Mouse (Mus musculus) stomach, embryonic 14.5 days (tissue): ENCODE measurements around the gene Hddc3. TPM values are rescaled to one million over a fixed set of nuclear protein-coding genes. Genes with fewer than 3 reads are reported as not detected.
"Not testable (repeated sequence)": the region's sequence is repeated elsewhere in the genome, so short reads cannot be mapped to it uniquely, and the experiment has no call there.

Experiments used
- ATAC-seq: fragments of 200-750 bp; cut with Nextera tagmentation; 2 replicates; pipeline ENCODE4 v1.8.0; 2017; ENCODE audit warnings: low read depth, moderate TSS enrichment; ENCODE audit not compliant: insufficient number of reproducible peaks, insufficient read depth, low FRiP score
- H3K27ac ChIP-seq: fragments of 300-500 bp; sonication (generic); 2 replicates; pipeline ENCODE4 v1.5.1; 2014; ENCODE audit warnings: mild to moderate bottlenecking, low read length, moderate library complexity, mixed read lengths
- H3K27me3 ChIP-seq: fragments of 300-500 bp; sonication (generic); 2 replicates; pipeline ENCODE4 v1.6.1; 2014; ENCODE audit warnings: low read length, control low read depth, mixed read lengths; ENCODE audit not compliant: control insufficient read depth, insufficient read depth
- H3K36me3 ChIP-seq: fragments of 300-500 bp; sonication (generic); 2 replicates; pipeline ENCODE4 v1.6.1; 2014; ENCODE audit warnings: mild to moderate bottlenecking, control low read depth, low read length, moderate library complexity, mixed read lengths; ENCODE audit not compliant: control insufficient read depth, insufficient read depth
- H3K4me1 ChIP-seq: fragments of 300-500 bp; sonication (generic); 2 replicates; pipeline ENCODE4 v1.6.1; 2014; ENCODE audit warnings: low read length, control low read depth, mixed read lengths; ENCODE audit not compliant: control insufficient read depth, insufficient read depth
- H3K4me2 ChIP-seq: fragments of 300-500 bp; sonication (generic); replicated peaks from 2 replicates; pipeline ENCODE4 v1.6.1; 2014; ENCODE audit warnings: low read depth, low read length, control low read depth
- H3K4me3 ChIP-seq: fragments of 300-500 bp; sonication (generic); 2 replicates; pipeline ENCODE4 v1.5.1; 2014; ENCODE audit warnings: low read depth, low read length, control low read depth
- H3K9ac ChIP-seq: fragments of 300-500 bp; sonication (generic); replicated peaks from 2 replicates; pipeline ENCODE4 v1.6.1; 2014; ENCODE audit warnings: low read depth, mild to moderate bottlenecking, control low read depth, low read length, moderate library complexity, mixed read lengths
- H3K9me3 ChIP-seq: fragments of 300-500 bp; sonication (generic); 2 replicates; pipeline ENCODE4 v1.6.1; 2016; ENCODE audit warnings: low read depth, low read length, control low read depth; ENCODE audit not compliant: control insufficient read depth
- WGBS: fragments of 180-500 bp; shearing (Covaris S2); extraction: QIAGEN DNeasy Blood & Tissue Kit; methylation state at CpG from one replicate; pipeline ENCODE4 v1.1.7; 2014; 5-methylcytosine and 5-hydroxymethylcytosine counted together
- polyA plus RNA-seq: library from polyadenylated mRNA; unstranded; fragments of >200 nt; fragmentation: Nextera tagmentation; extraction: Ambion mirVana; gene quantifications from 2 replicates; pipeline ENCODE4 v1.2.1, GENCODE M21; 2014

Gene Hddc3
- polyA plus RNA-seq, 1 experiment from 2014 or later, result 26.5 TPM

- 0 out of 2 replicates have a peak overlapping the region, but pooled peaks have one; percentile 3 for H3K4me3 ChIP-seq
- H3K9me3 ChIP-seq, result no peaks in the 10 kb centered on the region
- H3K4me1 ChIP-seq, result peaks cover 6% of the 10 kb centered on the region; the same call in 1 of the 2 replicates
- H3K27ac ChIP-seq, result 0 out of 2 replicates have a peak overlapping the region, but pooled peaks have one; percentile 22
- H3K4me2 ChIP-seq, result peak overlapping the region; percentile 45; the same call in 1 of the 2 replicates
- H3K9ac ChIP-seq, result no peak overlapping the region
- peak; percentile 57; the same call in 1 of the 2 replicates for ATAC-seq
- WGBS, result 43% methylated on average over 18 of the region's 18 CpGs
- peaks cover 12% of the 10 kb centered on the region for H3K36me3 ChIP-seq
- no peaks in the 10 kb centered on the region for H3K27me3 ChIP-seq
Observed at GRCm38 (mm10) chr7:80386235-80386930, 43.5 kb downstream of the Hddc3 start.

- H3K9me3 ChIP-seq, result no peaks in the 10 kb centered on the region
- H3K27me3 ChIP-seq, result no peaks in the 10 kb centered on the region
- H3K4me2 ChIP-seq, result peak overlapping the region; percentile 45
- peaks cover 20% of the 10 kb centered on the region for H3K36me3 ChIP-seq
- peak overlapping the region; percentile 18; the same call in 1 of the 2 replicates for H3K27ac ChIP-seq
- H3K9ac ChIP-seq, result peak overlapping the region; percentile 11
- ATAC-seq, result no peak
- WGBS, result 38% methylated on average over 17 of the region's 17 CpGs
- H3K4me3 ChIP-seq, result peak overlapping the region; percentile 17
- H3K4me1 ChIP-seq, result peaks cover 6% of the 10 kb centered on the region; the same call in 1 of the 2 replicates
Observed at GRCm38 (mm10) chr7:80387033-80387632, 44.2 kb downstream of the Hddc3 start.

- H3K4me2 ChIP-seq, result peak within 1 kb of the TSS; percentile 45
- no peaks in the 10 kb centered on the region for H3K9me3 ChIP-seq
- H3K4me3 ChIP-seq, result peak within 1 kb of the TSS; percentile 17
- H3K36me3 ChIP-seq, result peaks cover 27% of the 10 kb centered on the region
- no peaks in the 10 kb centered on the region for H3K27me3 ChIP-seq
- peak within 1 kb of the TSS; percentile 56; the same call in 1 of the 2 replicates for H3K27ac ChIP-seq
- H3K9ac ChIP-seq, result peak within 1 kb of the TSS; percentile 11
- WGBS, result 16% methylated on average over 33 of the region's 33 CpGs
- peak; percentile 44; the same call in 1 of the 2 replicates for ATAC-seq
- H3K4me1 ChIP-seq, result peaks cover 6% of the 10 kb centered on the region; the same call in 1 of the 2 replicates
Observed at GRCm38 (mm10) chr7:80387633-80388543, 45.0 kb downstream of the Hddc3 start, which contains the start of gene Fes. TSS of gene Fes (minus strand) at chr7:80387946.

- WGBS, result 92% methylated on average over 15 of the region's 15 CpGs
- Histone ChIP-seq H3K36me3 (peaks cover 51% of the 10 kb centered on the region), H3K4me1 (peaks cover 6% of the 10 kb centered on the region; the same call in 1 of the 2 replicates), H3K27me3 (no peaks in the 10 kb centered on the region), H3K4me2 (no peak overlapping the region), H3K4me3 (no peak overlapping the region), H3K27ac (no peak overlapping the region), H3K9ac (no peak overlapping the region), H3K9me3 (no peaks in the 10 kb centered on the region)
- ATAC-seq, result no peak
Observed at GRCm38 (mm10) chr7:80392119-80392518, 49.2 kb downstream of the Hddc3 start.

GRCm38 (mm10) chr7:80394600-80394999, 51.7 kb downstream of the Hddc3 start:
- no peaks in the 10 kb centered on the region for H3K27me3 ChIP-seq
- H3K9ac ChIP-seq, result no peak overlapping the region
- H3K4me1 ChIP-seq, result no peaks in the 10 kb centered on the region
- WGBS, result 84% methylated on average over 4 of the region's 4 CpGs
- no peaks in the 10 kb centered on the region for H3K9me3 ChIP-seq
- H3K36me3 ChIP-seq, result peaks cover 58% of the 10 kb centered on the region
- H3K27ac ChIP-seq, result no peak overlapping the region
- H3K4me2 ChIP-seq, result no peak overlapping the region
- ATAC-seq, result no peak
- H3K4me3 ChIP-seq, result no peak overlapping the region

- H3K27ac ChIP-seq, H3K9me3 ChIP-seq, H3K9ac ChIP-seq, ATAC-seq, H3K4me2 ChIP-seq, H3K27me3 ChIP-seq, H3K4me3 ChIP-seq: not testable (repeated sequence)
- H3K36me3 ChIP-seq, result peaks cover 45% of the 10 kb centered on the region
- H3K4me1 ChIP-seq, result peaks cover 15% of the 10 kb centered on the region
- 88% methylated on average over 4 of the region's 4 CpGs for WGBS
Observed at GRCm38 (mm10) chr7:80396427-80396826, 53.5 kb downstream of the Hddc3 start.

- Histone ChIP-seq H3K36me3 (peaks cover 29% of the 10 kb centered on the region), H3K4me1 (peaks cover 19% of the 10 kb centered on the region), H3K9ac (no peak overlapping the region), H3K9me3 (no peaks in the 10 kb centered on the region), H3K4me2 (no peak overlapping the region), H3K27me3 (no peaks in the 10 kb centered on the region), H3K27ac (no peak overlapping the region), H3K4me3 (no peak overlapping the region)
- no peak for ATAC-seq
- 98% methylated on average over 9 of the region's 9 CpGs for WGBS
Observed at GRCm38 (mm10) chr7:80397986-80398385, 55.1 kb downstream of the Hddc3 start.
